Mouse (Mus musculus): ENCODE measurements around the gene Isoc2a.

DNA sequence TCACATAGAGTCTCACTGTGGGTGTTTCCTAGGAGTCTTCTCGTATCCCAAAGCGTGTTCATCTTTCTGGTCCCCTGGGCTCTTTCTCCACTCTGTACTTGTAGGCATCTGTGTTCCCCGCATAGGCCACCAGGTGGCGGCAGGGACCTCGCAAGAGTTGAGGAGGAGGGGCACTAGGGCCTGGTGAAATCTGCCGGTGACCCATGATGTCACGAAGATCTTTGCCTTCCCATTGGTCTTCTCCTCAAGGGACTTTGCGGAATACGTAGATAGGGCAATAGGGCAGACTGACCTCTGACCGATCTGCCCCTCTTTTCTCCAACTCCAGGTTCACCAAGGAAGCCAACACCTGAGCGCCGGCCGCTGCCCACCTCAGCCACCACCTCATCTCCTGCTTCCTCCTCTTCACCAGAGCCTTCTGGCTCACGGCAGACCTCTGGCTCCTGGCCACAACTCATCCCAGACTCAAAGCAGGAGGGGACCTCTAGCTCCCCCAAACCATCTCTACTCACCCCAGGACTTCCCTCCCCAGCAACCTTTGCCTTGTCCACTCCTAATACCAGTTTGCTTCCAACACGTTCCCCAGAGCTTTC is 66.4 kb downstream of the Isoc2a start:
- TF ChIP-seq CTCF (IDR thresholded peaks at IDR 0.05; ENCODE audit: low read depth): peak; percentile 98
- TF ChIP-seq EP300 (IDR thresholded peaks at IDR 0.05; ENCODE audit: low read depth): no peak
